Mouse (Mus musculus) hindbrain, embryonic 10.5 days (tissue): ENCODE measurements around the gene Ssh1. TPM values are rescaled to one million over a fixed set of nuclear protein-coding genes. Genes with fewer than 3 reads are reported as not detected.

ENCODE experiments used
- DNase-seq: peaks from one replicate; pipeline ENCODE4 v3.0.0-alpha.2; 2017; ENCODE audit warnings: low spot score
- H3K27ac ChIP-seq: fragments of 300-500 bp; sonication (generic); 2 replicates; pipeline ENCODE4 v1.5.1; 2016; ENCODE audit warnings: mild to moderate bottlenecking, moderate library complexity
- H3K27me3 ChIP-seq: fragments of 300-500 bp; sonication (generic); 2 replicates; pipeline ENCODE4 v1.6.1; 2016; ENCODE audit warnings: mild to moderate bottlenecking; ENCODE audit not compliant: poor library complexity, insufficient read depth, severe bottlenecking
- H3K36me3 ChIP-seq: fragments of 300-500 bp; sonication (generic); 2 replicates; pipeline ENCODE4 v1.6.1; 2016; ENCODE audit warnings: mild to moderate bottlenecking, moderate library complexity
- H3K4me1 ChIP-seq: fragments of 300-500 bp; sonication (generic); replicated peaks from 2 replicates; pipeline ENCODE4 v1.6.1; 2016; ENCODE audit warnings: mild to moderate bottlenecking
- H3K4me3 ChIP-seq: fragments of 300-500 bp; sonication (generic); 2 replicates; pipeline ENCODE4 v1.5.1; 2016; ENCODE audit warnings: mild to moderate bottlenecking, moderate library complexity
- H3K9me3 ChIP-seq: fragments of 300-500 bp; sonication (generic); 2 replicates; pipeline ENCODE4 v1.6.1; 2016; ENCODE audit warnings: mild to moderate bottlenecking, moderate library complexity
- WGBS: fragments of 180-500 bp; shearing (Covaris S2); methylation state at CpG from one replicate; pipeline ENCODE4 v1.1.7; 2016; 5-methylcytosine and 5-hydroxymethylcytosine counted together
- polyA plus RNA-seq: library from polyadenylated mRNA; unstranded; fragments of >200 nt; fragmentation: Nextera tagmentation; extraction: Ambion mirVana; gene quantifications from 2 replicates; pipeline ENCODE4 v1.2.1, GENCODE M21; 2016

The Ssh1 gene
- polyA plus RNA-seq, 1 experiment from 2014 or later, result 16.9 TPM

GRCm38 (mm10) chr5:113889181-113889906, 104.3 kb downstream of the Ssh1 start:
- H3K4me3 ChIP-seq, result peak overlapping the region; percentile 27
- DNase-seq, result peak; percentile 45
- H3K36me3 ChIP-seq, result peaks cover 12% of the 10 kb centered on the region; the same call in 1 of the 2 replicates
- H3K27me3 ChIP-seq, result no peaks in the 10 kb centered on the region
- WGBS, result 28% methylated on average over 19 of the region's 19 CpGs
- H3K27ac ChIP-seq, result peak overlapping the region; percentile 70
- no peaks in the 10 kb centered on the region for H3K9me3 ChIP-seq
- H3K4me1 ChIP-seq, result peaks cover 63% of the 10 kb centered on the region

GRCm38 (mm10) chr5:113888186-113888795, 105.4 kb downstream of the Ssh1 start:
- no peak for DNase-seq
- H3K27me3 ChIP-seq, result no peaks in the 10 kb centered on the region
- WGBS, result 91% methylated on average over 5 of the region's 5 CpGs
- no peak overlapping the region for H3K4me3 ChIP-seq
- H3K4me1 ChIP-seq, result peaks cover 70% of the 10 kb centered on the region
- H3K27ac ChIP-seq, result peak overlapping the region; percentile 70
- H3K9me3 ChIP-seq, result no peaks in the 10 kb centered on the region
- peaks cover 8% of the 10 kb centered on the region; the same call in 1 of the 2 replicates for H3K36me3 ChIP-seq

DNA sequence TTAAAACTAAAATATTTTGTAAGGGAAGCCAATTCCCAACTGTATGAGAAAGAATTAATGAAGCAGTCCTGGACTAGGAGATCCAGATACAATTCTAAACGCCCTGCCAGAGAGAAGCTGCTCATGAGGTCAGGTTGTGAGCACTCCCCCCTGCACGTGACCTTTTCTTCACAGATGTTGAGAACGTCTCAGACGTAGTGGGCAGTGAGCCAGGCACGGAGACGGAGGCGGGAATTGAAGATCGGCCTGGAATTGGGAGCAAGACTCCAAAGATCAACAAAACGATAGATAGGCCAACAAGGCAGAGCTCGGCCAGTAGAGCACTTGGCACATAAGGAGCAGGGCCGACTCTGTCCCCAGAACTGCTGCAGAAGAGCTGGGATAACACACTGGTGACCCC, 106.6 kb downstream of the Ssh1 start:
- no peak for DNase-seq
- no peak overlapping the region for H3K4me3 ChIP-seq
- H3K9me3 ChIP-seq, result no peaks in the 10 kb centered on the region
- H3K27me3 ChIP-seq, result no peaks in the 10 kb centered on the region
- H3K36me3 ChIP-seq, result peaks cover 15% of the 10 kb centered on the region
- WGBS, result 75% methylated on average over 11 of the region's 11 CpGs
- peaks cover 81% of the 10 kb centered on the region for H3K4me1 ChIP-seq
- H3K27ac ChIP-seq, result no peak overlapping the region

Other genes starting within 250 kb of the Ssh1 start
- gene Sart3, start 221.4 kb downstream of the Ssh1 start, polyA plus RNA-seq, result 66.0 and 77.9 TPM in 2 replicates
- 103 and 116 TPM in 2 replicates for gene Iscu, start 221.1 kb downstream of the Ssh1 start, polyA plus RNA-seq
- gene Tmem119, start 193.4 kb downstream of the Ssh1 start, polyA plus RNA-seq, result 34.4 and 46.0 TPM in 2 replicates
- 1.3 and 1.7 TPM in 2 replicates for gene Selplg, start 161.2 kb downstream of the Ssh1 start, polyA plus RNA-seq
- 248 and 258 TPM in 2 replicates for gene Coro1c, start 85.1 kb downstream of the Ssh1 start, polyA plus RNA-seq
- gene Dao, start 9.8 kb upstream of the Ssh1 start, polyA plus RNA-seq, result not detected in 2 replicates
- 12.3 and 13.2 TPM in 2 replicates for gene Usp30, start 71.6 kb upstream of the Ssh1 start, polyA plus RNA-seq
- gene Svop, start 97.7 kb upstream of the Ssh1 start, polyA plus RNA-seq, result 11.3 and 30.3 TPM in 2 replicates
- gene Alkbh2, start 134.3 kb upstream of the Ssh1 start, polyA plus RNA-seq, result 13.1 and 13.4 TPM in 2 replicates
- gene Ung, start 136.5 kb upstream of the Ssh1 start, polyA plus RNA-seq, result 41.9 and 60.8 TPM in 2 replicates
- gene Acacb, start 152.6 kb upstream of the Ssh1 start, polyA plus RNA-seq, result 1.8 TPM in 2 replicates